Mouse (Mus musculus): ENCODE measurements around the gene Park7.

GRCm38 (mm10) chr4:150872139-150872651 lies 42.0 kb downstream of the Park7 start:
- no peak for TF ChIP-seq POLR2A (IDR thresholded peaks at IDR 0.05; ENCODE audit: borderline replicate concordance, insufficient read depth, low read length)
- no peak for TF ChIP-seq CTCF (IDR thresholded peaks at IDR 0.05; ENCODE audit: borderline replicate concordance, insufficient read depth, low read depth, low read length)
